Comparison of ENCODE assay signal across 18 mouse cellular contexts in genomic region chr7:131552781-131553180, GRCm38 (mm10). TPM values are rescaled to one million over a fixed set of nuclear protein-coding genes. Genes with fewer than 3 reads are reported as not detected.
"Had no signal": no experiment of that assay in that cellular context is flagged by ENCODE, and none has a peak within 500 bp of the region (broad histone marks: within the 10 kb centered on the region; RNA-seq: fewer than 3 reads in every experiment).

No protein-coding gene starts in this region.

- DNase-seq: kidney, adult 8-10 months; kidney, postnatal 25 days; layer of hippocampus, postnatal 36 days; liver; liver, embryonic 13.5 days; liver, postnatal 0 days; lung, postnatal 14 days; right cerebral cortex, adult 18-20 months; right cerebral cortex, postnatal 25 days; thymus, postnatal 36 days had no signal

- H3K9ac ChIP-seq: limb, embryonic 12.5 days; liver, embryonic 13.5 days; liver, postnatal 0 days; lung, embryonic 15.5 days had no signal

- H3K36me3 ChIP-seq: limb, embryonic 12.5 days; liver, embryonic 13.5 days; lung, embryonic 15.5 days had no signal

- H3K9me3 ChIP-seq: limb, embryonic 12.5 days; liver, embryonic 13.5 days; lung, embryonic 15.5 days had no signal

- ATAC-seq: liver, postnatal 0 days; midbrain, embryonic 16.5 days had no signal

- H3K27ac ChIP-seq: limb, embryonic 12.5 days; liver, embryonic 13.5 days; lung, embryonic 15.5 days had no signal

- H3K4me3 ChIP-seq: liver, embryonic 13.5 days had no signal

- H3K4me2 ChIP-seq: limb, embryonic 12.5 days; lung, embryonic 15.5 days had no signal

RNA-seq across cellular contexts. Expression of gene Hmx2, which starts 4.2 kb away (rescaled TPM):
- total RNA-seq: layer of hippocampus, postnatal 36 days; left cerebral cortex, adult 8-10 months; left cerebral cortex, postnatal 25 days; megakaryocyte-erythroid progenitor cell, adult 5-6 weeks had no signal
- polyA plus RNA-seq: limb, embryonic 12.5 days; liver, embryonic 13.5 days; liver, postnatal 0 days; lung, embryonic 15.5 days; thymus, postnatal 0 days had no signal

RNA-seq across cellular contexts. Expression of gene Hmx3, which starts 10.1 kb away (rescaled TPM):
- total RNA-seq: layer of hippocampus, postnatal 36 days; left cerebral cortex, adult 8-10 months; left cerebral cortex, postnatal 25 days; megakaryocyte-erythroid progenitor cell, adult 5-6 weeks had no signal
- polyA plus RNA-seq: kidney, embryonic 16.5 days; limb, embryonic 12.5 days; liver, embryonic 13.5 days; liver, postnatal 0 days; lung, embryonic 15.5 days; thymus, postnatal 0 days had no signal
